Comparison of ENCODE assay signal across 19 mouse cellular contexts in genomic region chr19:43771499-43771969, GRCm38 (mm10). TPM values are rescaled to one million over a fixed set of nuclear protein-coding genes. Genes with fewer than 3 reads are reported as not detected.
DNase-seq lines count a peak whose midpoint lies in the region; ATAC-seq lines count a peak whose summit lies in the region.
"Had no signal": no experiment of that assay in that cellular context is flagged by ENCODE, and none has a peak within 500 bp of the region (broad histone marks: within the 10 kb centered on the region; RNA-seq: fewer than 3 reads in every experiment).

No protein-coding gene starts in this region.

- no peaks in the 10 kb centered on the region for H3K27me3 ChIP-seq in midbrain, embryonic 16.5 days (ENCODE audit: control insufficient read depth, insufficient read depth, low read depth, low read length)
- no peaks in the 10 kb centered on the region for H3K27me3 ChIP-seq in liver, embryonic 11.5 days (replicated peaks; ENCODE audit: control insufficient read depth, insufficient read depth, low read length)
- H3K27me3 ChIP-seq: forebrain, embryonic 15.5 days; stomach, embryonic 15.5 days had no signal

- H3K4me3 ChIP-seq in midbrain, embryonic 16.5 days (ENCODE audit: low read depth, low read length): no peak overlapping the region
- no peak overlapping the region for H3K4me3 ChIP-seq in liver, embryonic 11.5 days (ENCODE audit: low read depth, low read length)
- H3K4me3 ChIP-seq: forebrain, embryonic 15.5 days; gastrocnemius, adult 2 months; limb, embryonic 10.5 days; myocyte; stomach, embryonic 15.5 days had no signal

- no peaks in the 10 kb centered on the region for H3K9me3 ChIP-seq in midbrain, embryonic 16.5 days (replicated peaks; ENCODE audit: control insufficient read depth, low read length, poor library complexity, severe bottlenecking)
- no peaks in the 10 kb centered on the region for H3K9me3 ChIP-seq in liver, embryonic 11.5 days (ENCODE audit: control insufficient read depth, low read length)
- H3K9me3 ChIP-seq: forebrain, embryonic 15.5 days; limb, embryonic 10.5 days; stomach, embryonic 15.5 days had no signal

- no peak overlapping the region for H3K9ac ChIP-seq in midbrain, embryonic 16.5 days (ENCODE audit: low read depth, low read length)
- H3K9ac ChIP-seq in liver, embryonic 11.5 days (ENCODE audit: low read depth, low read length): no peak overlapping the region
- H3K9ac ChIP-seq: forebrain, embryonic 15.5 days; liver, embryonic 14.5 days; stomach, embryonic 15.5 days had no signal

- no peak overlapping the region for H3K4me2 ChIP-seq in midbrain, embryonic 16.5 days (ENCODE audit: low read length)
- no peak overlapping the region for H3K4me2 ChIP-seq in liver, embryonic 11.5 days
- H3K4me2 ChIP-seq: forebrain, embryonic 15.5 days; stomach, embryonic 15.5 days had no signal

- H3K27ac ChIP-seq in midbrain, embryonic 16.5 days (ENCODE audit: low read length): no peak overlapping the region
- no peak overlapping the region for H3K27ac ChIP-seq in liver, embryonic 11.5 days (ENCODE audit: low read depth, low read length)
- H3K27ac ChIP-seq: forebrain, embryonic 15.5 days; gastrocnemius, adult 2 months; limb, embryonic 10.5 days; liver, embryonic 14.5 days; stomach, embryonic 15.5 days had no signal

- 92% methylated on average over 5 of the region's 5 CpGs for WGBS in midbrain, embryonic 16.5 days
- 57% methylated on average over 5 of the region's 5 CpGs for whole genome bisulfite sequencing in liver, embryonic 11.5 days

- no peaks in the 10 kb centered on the region for H3K36me3 ChIP-seq in midbrain, embryonic 16.5 days (ENCODE audit: control insufficient read depth, insufficient read depth, low read length)
- H3K36me3 ChIP-seq in liver, embryonic 11.5 days (ENCODE audit: control insufficient read depth, insufficient read depth, low read length): no peaks in the 10 kb centered on the region
- H3K36me3 ChIP-seq: forebrain, embryonic 15.5 days; limb, embryonic 10.5 days; stomach, embryonic 15.5 days had no signal

- peak; percentile 38 to 54 for DNase-seq in spleen, postnatal 36 days (ENCODE audit: low spot score in 2 of 2)
- DNase-seq in spleen, adult 18-20 months: no peak
- peak; percentile 98 for DNase-seq in MEL-GATA-1-ER (ENCODE audit: extremely low read depth, low read depth)
- DNase-seq in liver, embryonic 11.5 days (ENCODE audit: low spot score): no peak
- no peak for DNase-seq in cerebellum, adult 9-10 months
- DNase-seq: cerebellum, adult 11 months; gastrocnemius, adult 2 months; kidney, postnatal 14 days; right cerebral cortex, postnatal 4 days; thymus, postnatal 4 days had no signal

- peak; percentile 96 for ATAC-seq in megakaryocyte, adult 5-6 weeks (ENCODE audit: poor library complexity, severe bottlenecking)
- ATAC-seq in midbrain, embryonic 16.5 days: no peak
- ATAC-seq in liver, embryonic 11.5 days (replicated peaks; ENCODE audit: low FRiP score): no peak
- ATAC-seq: forebrain, embryonic 15.5 days had no signal

- no peaks in the 10 kb centered on the region for H3K4me1 ChIP-seq in midbrain, embryonic 16.5 days (ENCODE audit: control insufficient read depth, insufficient read depth, low read length)
- 0 out of 2 replicates have a peak, but pooled peaks cover 3% of the 10 kb centered on the region for H3K4me1 ChIP-seq in liver, embryonic 11.5 days (replicated peaks; ENCODE audit: control insufficient read depth, insufficient read depth, low read length)
- H3K4me1 ChIP-seq: forebrain, embryonic 15.5 days; limb, embryonic 10.5 days; stomach, embryonic 15.5 days had no signal

RNA-seq across cellular contexts. Expression of gene Abcc2, which starts 10.5 kb away (rescaled TPM):
- 2.8 and 3.9 TPM in 2 replicates for total RNA-seq in megakaryocyte, adult 5-6 weeks (2015)
- total RNA-seq in megakaryocyte, adult 5-6 weeks (2017): 3.3 and 6.1 TPM in 2 replicates
- 0.04 and 0.11 TPM in 2 replicates for polyA plus RNA-seq in midbrain, embryonic 16.5 days (2015; fragmentation: Nextera tagmentation; extraction: Ambion mirVana)
- polyA plus RNA-seq in liver, embryonic 11.5 days (2014; fragmentation: Nextera tagmentation; extraction: Ambion mirVana): 4.5 and 5.1 TPM in 2 replicates
- total RNA-seq: gastrocnemius, adult 2 months; heart, adult 8-10 months; heart, postnatal 25 days had no signal
- polyA plus RNA-seq: forebrain, embryonic 15.5 days; myocyte had no signal

RNA-seq across cellular contexts. Expression of gene Cox15, which starts 18.7 kb away (rescaled TPM):
- total RNA-seq in megakaryocyte, adult 5-6 weeks (2015): 9.0 and 10.6 TPM in 2 replicates
- 8.7 and 19.2 TPM in 2 replicates for total RNA-seq in megakaryocyte, adult 5-6 weeks (2017)
- polyA plus RNA-seq in midbrain, embryonic 16.5 days (2015; fragmentation: Nextera tagmentation; extraction: Ambion mirVana): 13.1 and 14.4 TPM in 2 replicates
- 12.3 and 14.0 TPM in 2 replicates for polyA plus RNA-seq in liver, embryonic 11.5 days (2014; fragmentation: Nextera tagmentation; extraction: Ambion mirVana)

RNA-seq across cellular contexts. Expression of gene Cutc, which starts 18.7 kb away (rescaled TPM):
- 29.8 and 37.1 TPM in 2 replicates for total RNA-seq in megakaryocyte, adult 5-6 weeks (2015)
- total RNA-seq in megakaryocyte, adult 5-6 weeks (2017): 19.2 and 29.5 TPM in 2 replicates
- polyA plus RNA-seq in midbrain, embryonic 16.5 days (2015; fragmentation: Nextera tagmentation; extraction: Ambion mirVana): 6.7 and 7.5 TPM in 2 replicates
- 19.4 and 22.3 TPM in 2 replicates for polyA plus RNA-seq in liver, embryonic 11.5 days (2014; fragmentation: Nextera tagmentation; extraction: Ambion mirVana)

Comparison
In these comparisons a context has a peak if more than half of its experiments do, and no peak if none do; other contexts are left out.
1. DNase-seq: peak in spleen, postnatal 36 days (2 of 2) and MEL-GATA-1-ER (single experiment); none in spleen, adult 18-20 months (0 of 2), liver, embryonic 11.5 days (single experiment) and cerebellum, adult 9-10 months (single experiment).